Mouse (Mus musculus) midbrain, postnatal 0 days (tissue): ENCODE data around the gene Emc9. TPM values are rescaled to one million over a fixed set of nuclear protein-coding genes. Genes with fewer than 3 reads are reported as not detected.

Source experiments
- ATAC-seq: fragments of 200-750 bp; cut with Nextera tagmentation; 2 replicates; pipeline ENCODE4 v1.8.0; 2017; ENCODE audit warnings: moderate number of reproducible peaks, mild to moderate bottlenecking, moderate TSS enrichment, moderate library complexity; ENCODE audit not compliant: low FRiP score
- DNase-seq: peaks from one replicate; pipeline ENCODE4 v3.0.0-alpha.2; 2015; ENCODE audit warnings: low spot score
- H3K27ac ChIP-seq: fragments of 300-500 bp; sonication (generic); 2 replicates; pipeline ENCODE4 v1.5.1; 2014; ENCODE audit warnings: low read depth, mild to moderate bottlenecking, low read length, mixed read lengths
- H3K27me3 ChIP-seq: fragments of 300-500 bp; sonication (generic); 2 replicates; pipeline ENCODE4 v1.6.1; 2014; ENCODE audit warnings: low read length, control low read depth, mixed read lengths; ENCODE audit not compliant: insufficient read depth
- H3K36me3 ChIP-seq: fragments of 300-500 bp; sonication (generic); 2 replicates; pipeline ENCODE4 v1.6.1; 2014; ENCODE audit warnings: low read length, control low read depth, mixed read lengths; ENCODE audit not compliant: insufficient read depth
- H3K4me1 ChIP-seq: fragments of 300-500 bp; sonication (generic); 2 replicates; pipeline ENCODE4 v1.6.1; 2014; ENCODE audit warnings: mild to moderate bottlenecking, control low read depth, antibody characterized with exemption, low read length, mixed read lengths; ENCODE audit not compliant: insufficient read depth
- H3K4me2 ChIP-seq: fragments of 300-500 bp; sonication (generic); 2 replicates; pipeline ENCODE4 v1.6.1; 2014; ENCODE audit warnings: low read depth, mild to moderate bottlenecking, low read length, mixed read lengths; ENCODE audit not compliant: poor library complexity, severe bottlenecking
- H3K4me3 ChIP-seq: fragments of 300-500 bp; sonication (generic); 2 replicates; pipeline ENCODE4 v1.5.1; 2014; ENCODE audit warnings: low read depth, mild to moderate bottlenecking, low read length, moderate library complexity
- H3K9ac ChIP-seq: fragments of 300-500 bp; sonication (generic); replicated peaks from 2 replicates; pipeline ENCODE4 v1.6.1; 2014; ENCODE audit warnings: mild to moderate bottlenecking, low read length, moderate library complexity, mixed read lengths; ENCODE audit not compliant: poor library complexity, severe bottlenecking
- H3K9me3 ChIP-seq: fragments of 300-500 bp; sonication (generic); 2 replicates; pipeline ENCODE4 v1.6.1; 2016; ENCODE audit warnings: low read length, control low read depth
- CTCF ChIP-seq: IDR thresholded peaks from 2 replicates; pipeline ENCODE4 v1.5.1; 2016; ENCODE audit warnings: antibody characterized with exemption, mild to moderate bottlenecking
- WGBS: fragments of 180-500 bp; shearing (Covaris S2); extraction: QIAGEN DNeasy Blood & Tissue Kit; methylation state at CpG from one replicate; pipeline ENCODE4 v1.1.7; 2014; 5-methylcytosine and 5-hydroxymethylcytosine counted together
- polyA plus RNA-seq: library from polyadenylated mRNA; unstranded; fragments of >200 nt; fragmentation: Nextera tagmentation; extraction: Ambion mirVana; gene quantifications from 2 replicates; pipeline ENCODE4 v1.2.1, GENCODE M21; 2015
- total RNA-seq: library from RNA; depleted of rRNA; stranded (reverse); fragments of >200 nt; gene quantifications from 2 replicates; pipeline ENCODE4 v1.2.3, GENCODE M21; 2014

The Emc9 gene
- total and polyA plus RNA-seq, 2 experiments from 2014 or later, result 36.3 to 74.3 TPM

DNA sequence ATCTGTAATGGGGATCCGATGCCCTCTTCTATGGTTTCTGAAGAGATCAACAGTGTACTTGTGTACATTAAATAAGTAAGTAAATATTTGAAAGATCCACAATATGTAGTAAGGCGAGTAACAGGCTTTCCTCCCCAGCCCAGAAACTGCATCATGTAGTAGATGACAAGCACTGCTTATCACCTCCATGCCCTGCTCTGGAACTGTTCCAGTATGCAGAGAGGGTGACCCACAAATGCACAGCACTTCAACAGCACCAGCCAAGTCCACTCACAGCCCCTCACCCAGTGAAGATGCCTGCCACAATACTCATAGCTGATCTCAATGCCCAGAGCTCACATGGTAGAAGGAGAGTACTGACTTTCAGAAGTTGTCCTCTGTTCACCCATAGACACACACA is 14.5 kb downstream of the Emc9 start:
- Histone ChIP-seq H3K9ac (no peak overlapping the region), H3K27ac (no peak overlapping the region), H3K36me3 (peaks cover 46% of the 10 kb centered on the region), H3K27me3 (no peaks in the 10 kb centered on the region), H3K4me2 (no peak overlapping the region), H3K4me3 (no peak overlapping the region), H3K4me1 (no peaks in the 10 kb centered on the region), H3K9me3 (no peaks in the 10 kb centered on the region)
- no peak for DNase-seq
- WGBS, result 94% methylated on average over 2 of the region's 2 CpGs
- no peak for TF ChIP-seq CTCF
- ATAC-seq, result no peak

GRCm38 (mm10) chr14:55567496-55567895 is 17.6 kb downstream of the Emc9 start:
- ATAC-seq (no peak), DNase-seq (no peak)
- peaks cover 71% of the 10 kb centered on the region for H3K36me3 ChIP-seq
- no peak for TF ChIP-seq CTCF
- H3K27ac ChIP-seq, result no peak overlapping the region
- no peak overlapping the region for H3K4me2 ChIP-seq
- no peaks in the 10 kb centered on the region for H3K4me1 ChIP-seq
- no peaks in the 10 kb centered on the region for H3K9me3 ChIP-seq
- H3K9ac ChIP-seq, result no peak overlapping the region
- 93% methylated on average over 3 of the region's 3 CpGs for WGBS
- H3K27me3 ChIP-seq, result no peaks in the 10 kb centered on the region
- H3K4me3 ChIP-seq, result no peak overlapping the region

DNA sequence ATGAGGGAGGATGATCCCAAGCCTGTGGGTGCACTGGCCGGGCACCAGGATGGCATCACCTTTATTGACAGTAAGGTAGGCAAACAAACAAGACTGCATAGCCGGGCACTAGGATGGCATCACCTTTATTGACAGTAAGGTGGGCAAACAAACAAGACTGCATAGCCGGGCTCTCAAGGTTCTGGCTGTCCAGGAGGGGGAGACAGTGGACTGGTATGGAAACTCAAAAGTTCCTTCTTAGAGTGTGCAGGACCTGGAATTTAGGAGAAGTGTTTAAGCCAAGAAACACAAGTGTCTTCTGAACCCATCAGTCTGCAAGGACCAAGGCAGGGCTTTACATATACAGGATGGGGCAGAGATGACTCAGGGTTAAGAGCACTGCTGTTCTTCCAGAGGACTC is 19.4 kb downstream of the Emc9 start:
- Histone ChIP-seq H3K27me3 (no peaks in the 10 kb centered on the region), H3K9ac (no peak overlapping the region), H3K4me1 (peaks cover 7% of the 10 kb centered on the region; the same call in 1 of the 2 replicates), H3K4me3 (no peak overlapping the region), H3K27ac (no peak overlapping the region), H3K36me3 (peaks cover 71% of the 10 kb centered on the region), H3K9me3 (no peaks in the 10 kb centered on the region), H3K4me2 (no peak overlapping the region)
- no peak for DNase-seq
- TF ChIP-seq CTCF, result peak; percentile 28; the same call in 1 of the 2 replicates
- 87% methylated on average over 3 of the region's 3 CpGs for WGBS
- no peak for ATAC-seq

DNA sequence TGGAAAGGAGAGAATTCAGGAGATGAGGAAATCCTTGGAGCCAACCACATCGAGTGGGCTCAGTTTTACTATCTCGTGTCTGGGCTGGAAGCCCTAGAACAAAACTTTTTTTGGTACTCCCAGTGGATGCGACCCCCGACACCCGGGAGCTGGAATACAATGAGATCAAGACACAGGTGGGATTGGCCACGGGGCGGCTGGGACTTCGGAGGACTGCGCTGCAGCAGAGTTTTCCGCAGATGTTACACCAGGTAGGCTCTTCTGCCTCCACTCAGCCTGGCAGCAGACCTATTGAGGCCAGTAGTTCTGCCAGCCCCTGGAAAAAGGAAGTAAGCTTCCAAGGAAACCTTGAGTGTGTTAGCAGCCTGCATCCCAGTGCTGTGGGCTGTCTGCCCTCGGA is 21.9 kb downstream of the Emc9 start:
- no peak for ATAC-seq
- no peaks in the 10 kb centered on the region for H3K27me3 ChIP-seq
- H3K27ac ChIP-seq, result no peak overlapping the region
- H3K4me2 ChIP-seq, result no peak overlapping the region
- DNase-seq, result no peak
- H3K36me3 ChIP-seq, result peaks cover 50% of the 10 kb centered on the region
- H3K9me3 ChIP-seq, result no peaks in the 10 kb centered on the region
- TF ChIP-seq CTCF, result no peak
- H3K4me3 ChIP-seq, result no peak overlapping the region
- H3K4me1 ChIP-seq, result peaks cover 7% of the 10 kb centered on the region; the same call in 1 of the 2 replicates
- WGBS, result 91% methylated on average over 11 of the region's 11 CpGs
- H3K9ac ChIP-seq, result 0 out of 2 replicates have a peak overlapping the region, but pooled peaks have one; percentile 2

DNA sequence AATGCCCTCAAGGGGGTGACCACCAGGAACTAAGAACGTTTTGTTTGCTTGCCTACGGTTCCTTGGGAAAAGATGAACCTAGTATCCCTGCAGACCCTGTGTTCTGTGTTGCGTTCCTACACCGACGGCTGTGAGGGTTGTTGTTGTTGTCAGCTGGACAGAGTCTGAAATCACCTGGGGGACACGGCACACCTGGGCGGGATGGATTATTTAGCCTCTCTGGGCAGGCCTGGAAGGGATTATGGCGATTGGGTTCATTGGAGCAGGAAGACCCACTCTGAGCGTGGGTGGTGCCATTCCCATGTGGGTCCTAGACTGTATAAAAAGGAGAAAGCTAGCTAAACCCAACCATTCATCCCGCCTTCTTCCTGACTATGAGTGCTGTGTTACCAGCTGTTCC is 23.2 kb downstream of the Emc9 start:
- ATAC-seq (no peak), DNase-seq (no peak)
- Histone ChIP-seq H3K4me3 (no peak overlapping the region), H3K36me3 (peaks cover 37% of the 10 kb centered on the region), H3K4me2 (no peak overlapping the region), H3K27me3 (no peaks in the 10 kb centered on the region), H3K27ac (no peak overlapping the region), H3K9ac (no peak overlapping the region), H3K4me1 (peaks cover 7% of the 10 kb centered on the region; the same call in 1 of the 2 replicates), H3K9me3 (no peaks in the 10 kb centered on the region)
- no peak for TF ChIP-seq CTCF
- WGBS, result 84% methylated on average over 10 of the region's 10 CpGs

- peak within 1 kb of the TSS; percentile 71 for H3K9ac ChIP-seq
- no peaks in the 10 kb centered on the region for H3K9me3 ChIP-seq
- peak within 1 kb of the TSS; percentile 97 for H3K27ac ChIP-seq
- peaks cover 23% of the 10 kb centered on the region for H3K36me3 ChIP-seq
- DNase-seq, result peak; percentile 99
- ATAC-seq, result peak; percentile 97
- H3K4me1 ChIP-seq, result peaks cover 7% of the 10 kb centered on the region; the same call in 1 of the 2 replicates
- peak within 1 kb of the TSS; percentile 49 for H3K4me3 ChIP-seq
- under 1% methylated on average over 51 of the region's 51 CpGs for WGBS
- no peaks in the 10 kb centered on the region for H3K27me3 ChIP-seq
- TF ChIP-seq CTCF, result no peak
- H3K4me2 ChIP-seq, result peak within 1 kb of the TSS; percentile 76
Measured at GRCm38 (mm10) chr14:55560202-55561073, 24.7 kb downstream of the Emc9 start, which contains the start of gene A730061H03Rik. Gene A730061H03Rik, minus strand, starts transcription at chr14:55560406.
